Mouse (Mus musculus) CD4-positive, CD25-positive, alpha-beta regulatory T cell, adult 4 months (primary cell): ENCODE measurements around the gene Ogfod3. TPM values are rescaled to one million over a fixed set of nuclear protein-coding genes. Genes with fewer than 3 reads are reported as not detected.

ENCODE experiments used
- ATAC-seq: one replicate; pipeline ENCODE4 v1.8.0; 2017
- polyA plus RNA-seq, 2 experiments: library from polyadenylated mRNA; unstranded; fragments of 100-300 nt; shearing (Covaris generic); gene quantifications; one replicate each; pipeline ENCODE4 v1.2.1; 2017

Gene Ogfod3
- 1 to 10 TPM; 7.8 to 8.8 TPM for polyA plus RNA-seq

GRCm38 (mm10) chr11:121204161-121205006 lies at the start of gene Ogfod3, which contains the start of gene Hexdc:
Gene Ogfod3, minus strand, starts transcription at chr11:121204711.
Gene Hexdc, plus strand, starts transcription at chr11:121204433.
- ATAC-seq: peak; percentile 88

GRCm38 (mm10) chr11:121250196-121250595 lies 45.7 kb upstream of the Ogfod3 start:
- no peak for ATAC-seq

- ATAC-seq: no peak
These were observed 35.2 kb upstream of the Ogfod3 start for GRCm38 (mm10) chr11:121239669-121240068.

GRCm38 (mm10) chr11:121237345-121238128 lies 33.0 kb upstream of the Ogfod3 start:
- ATAC-seq: peak; percentile 21

GRCm38 (mm10) chr11:121236564-121237344 lies 32.2 kb upstream of the Ogfod3 start, which contains the start of gene Narf:
Gene Narf, plus strand, starts transcription at chr11:121237253.
- ATAC-seq: peak; percentile 96

GRCm38 (mm10) chr11:121235475-121236238 lies 31.1 kb upstream of the Ogfod3 start:
- ATAC-seq: no peak

GRCm38 (mm10) chr11:121232706-121233105 lies 28.2 kb upstream of the Ogfod3 start:
- no peak for ATAC-seq

- ATAC-seq: no peak
These were observed 27.2 kb upstream of the Ogfod3 start for GRCm38 (mm10) chr11:121231628-121232291.

- ATAC-seq: no peak
These were observed 26.7 kb upstream of the Ogfod3 start for GRCm38 (mm10) chr11:121231191-121231590.

- ATAC-seq: peak; percentile 98
These were observed 24.5 kb upstream of the Ogfod3 start, which contains the start of gene Cybc1 for GRCm38 (mm10) chr11:121229018-121229439. Gene Cybc1, minus strand, starts transcription at chr11:121229322.

GRCm38 (mm10) chr11:121228129-121229017 lies 23.9 kb upstream of the Ogfod3 start:
- peak; percentile 27 for ATAC-seq

- no peak for ATAC-seq
These were observed 17.0 kb upstream of the Ogfod3 start for GRCm38 (mm10) chr11:121221321-121222010.

- ATAC-seq: no peak
These were observed 16.3 kb upstream of the Ogfod3 start for GRCm38 (mm10) chr11:121220771-121221170.

GRCm38 (mm10) chr11:121219776-121220175 lies 15.3 kb upstream of the Ogfod3 start:
- no peak for ATAC-seq

GRCm38 (mm10) chr11:121216831-121217230 lies 12.3 kb upstream of the Ogfod3 start:
- ATAC-seq: no peak

- ATAC-seq: no peak
These were observed 701 bp downstream of the Ogfod3 start for GRCm38 (mm10) chr11:121203859-121204160.

- no peak for ATAC-seq
These were observed 2.9 kb downstream of the Ogfod3 start for GRCm38 (mm10) chr11:121201436-121202198.

- no peak for ATAC-seq
These were observed 3.7 kb downstream of the Ogfod3 start for GRCm38 (mm10) chr11:121200781-121201180.

GRCm38 (mm10) chr11:121199851-121200250 lies 4.7 kb downstream of the Ogfod3 start:
- no peak for ATAC-seq
